Mouse (Mus musculus) hindbrain, postnatal 0 days (tissue): ENCODE measurements at regions not wholly inside any gene's neighbourhood (a gene's known extent, or its start where the extent isn't known, plus 50 kb on each side); places are given as distances from the start of the nearest gene placed in this dataset.

ENCODE experiments used
- ATAC-seq: fragments of 200-750 bp; cut with Nextera tagmentation; 2 replicates; pipeline ENCODE4 v1.8.0; 2017; ENCODE audit warnings: mild to moderate bottlenecking, moderate TSS enrichment, moderate library complexity
- DNase-seq: peaks from one replicate; pipeline ENCODE4 v3.0.0-alpha.2; 2015; ENCODE audit warnings: low spot score
- H3K27ac ChIP-seq: fragments of 300-500 bp; sonication (generic); 2 replicates; pipeline ENCODE4 v1.5.1; 2014; ENCODE audit warnings: mild to moderate bottlenecking
- H3K27me3 ChIP-seq: fragments of 300-500 bp; sonication (generic); 2 replicates; pipeline ENCODE4 v1.6.1; 2014; ENCODE audit warnings: low read length, mixed read lengths; ENCODE audit not compliant: insufficient read depth
- H3K36me3 ChIP-seq: fragments of 300-500 bp; sonication (generic); 2 replicates; pipeline ENCODE4 v1.6.1; 2014; ENCODE audit warnings: low read length, mixed read lengths; ENCODE audit not compliant: insufficient read depth
- H3K4me1 ChIP-seq: fragments of 300-500 bp; sonication (generic); 2 replicates; pipeline ENCODE4 v1.6.1; 2014; ENCODE audit warnings: antibody characterized with exemption, low read length, mixed read lengths; ENCODE audit not compliant: insufficient read depth
- H3K4me2 ChIP-seq: fragments of 300-500 bp; sonication (generic); 2 replicates; pipeline ENCODE4 v1.6.1; 2014; ENCODE audit warnings: low read depth, mild to moderate bottlenecking, low read length, moderate library complexity, mixed read lengths
- H3K4me3 ChIP-seq: fragments of 300-500 bp; sonication (generic); 2 replicates; pipeline ENCODE4 v1.5.1; 2014; ENCODE audit warnings: low read length
- H3K9ac ChIP-seq: fragments of 300-500 bp; sonication (generic); replicated peaks from 2 replicates; pipeline ENCODE4 v1.6.1; 2014; ENCODE audit warnings: mild to moderate bottlenecking, low read length, moderate library complexity, mixed read lengths
- H3K9me3 ChIP-seq: fragments of 300-500 bp; sonication (generic); 2 replicates; pipeline ENCODE4 v1.6.1; 2016; ENCODE audit warnings: low read length, mixed read lengths
- CTCF ChIP-seq: IDR thresholded peaks from 2 replicates; pipeline ENCODE4 v1.5.1; 2016; ENCODE audit warnings: antibody characterized with exemption, control low read depth, low read depth
- WGBS: fragments of 180-500 bp; shearing (Covaris S2); extraction: QIAGEN DNeasy Blood & Tissue Kit; methylation state at CpG from one replicate; pipeline ENCODE4 v1.1.7; 2014; 5-methylcytosine and 5-hydroxymethylcytosine counted together

GRCm38 (mm10) chr3:58364526-58364925 lies 50.0 kb upstream of the Tsc22d2 start:
- Histone ChIP-seq H3K9ac (no peak overlapping the region), H3K4me1 (no peaks in the 10 kb centered on the region), H3K4me3 (no peak overlapping the region), H3K4me2 (no peak overlapping the region), H3K9me3 (no peaks in the 10 kb centered on the region), H3K27me3 (no peaks in the 10 kb centered on the region), H3K27ac (no peak overlapping the region), H3K36me3 (no peaks in the 10 kb centered on the region)
- TF ChIP-seq CTCF: no peak
- no peak for ATAC-seq
- DNase-seq: no peak
- 91% methylated on average over 3 of the region's 3 CpGs for WGBS
